Mouse (Mus musculus): ENCODE data around the gene Sgsm2. TPM values are rescaled to one million over a fixed set of nuclear protein-coding genes. Genes with fewer than 3 reads are reported as not detected.

Gene Sgsm2
- polyA plus RNA-seq, 1 experiment from 2014 or later = 33.9 TPM

- no peaks in the 10 kb centered on the region for H3K36me3 ChIP-seq (replicated peaks)
- peak overlapping the region; percentile 11 for H3K4me3 ChIP-seq
- peak overlapping the region; percentile 39 for H3K4me2 ChIP-seq
- H3K27me3 ChIP-seq (replicated peaks) = no peaks in the 10 kb centered on the region
- H3K9me3 ChIP-seq = no peaks in the 10 kb centered on the region
- H3K4me1 ChIP-seq = peaks cover 20% of the 10 kb centered on the region
- peak overlapping the region; percentile 82 for H3K27ac ChIP-seq
- no peak overlapping the region for H3K9ac ChIP-seq
- 0% methylated on average over 9 of the region's 9 CpGs for WGBS
- ATAC-seq (replicated peaks) = peak; percentile 90
These were observed 20.1 kb downstream of the Sgsm2 start for GRCm38 (mm10) chr11:74876801-74877200.

DNA sequence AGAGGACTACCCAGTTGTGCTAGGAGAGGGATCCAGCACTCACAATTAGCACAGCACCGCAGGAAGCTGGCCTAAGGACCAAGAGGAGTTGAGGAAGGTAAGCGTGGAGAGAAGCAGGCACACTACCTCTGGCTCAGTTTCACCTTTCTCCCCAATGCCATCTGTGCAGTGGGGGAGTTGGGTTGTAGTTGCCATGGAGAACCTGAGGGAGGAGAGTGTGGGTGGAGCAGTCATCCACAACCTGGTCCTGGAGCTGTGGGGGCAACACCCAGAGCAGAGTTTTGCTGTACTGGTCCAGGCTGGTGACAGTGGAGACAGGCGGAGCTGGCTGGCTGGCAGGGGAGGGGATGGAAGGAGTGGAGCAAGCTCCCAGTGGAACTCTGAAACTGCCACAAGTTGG, 22.2 kb downstream of the Sgsm2 start:
- H3K27ac ChIP-seq = no peak overlapping the region
- H3K4me1 ChIP-seq = peaks cover 38% of the 10 kb centered on the region
- H3K9me3 ChIP-seq = no peaks in the 10 kb centered on the region
- H3K4me2 ChIP-seq = no peak overlapping the region
- WGBS = 72% methylated on average over 3 of the region's 3 CpGs
- ATAC-seq (replicated peaks) = no peak
- no peak overlapping the region for H3K4me3 ChIP-seq
- no peaks in the 10 kb centered on the region for H3K27me3 ChIP-seq (replicated peaks)
- H3K36me3 ChIP-seq (replicated peaks) = no peaks in the 10 kb centered on the region
- no peak overlapping the region for H3K9ac ChIP-seq

DNA sequence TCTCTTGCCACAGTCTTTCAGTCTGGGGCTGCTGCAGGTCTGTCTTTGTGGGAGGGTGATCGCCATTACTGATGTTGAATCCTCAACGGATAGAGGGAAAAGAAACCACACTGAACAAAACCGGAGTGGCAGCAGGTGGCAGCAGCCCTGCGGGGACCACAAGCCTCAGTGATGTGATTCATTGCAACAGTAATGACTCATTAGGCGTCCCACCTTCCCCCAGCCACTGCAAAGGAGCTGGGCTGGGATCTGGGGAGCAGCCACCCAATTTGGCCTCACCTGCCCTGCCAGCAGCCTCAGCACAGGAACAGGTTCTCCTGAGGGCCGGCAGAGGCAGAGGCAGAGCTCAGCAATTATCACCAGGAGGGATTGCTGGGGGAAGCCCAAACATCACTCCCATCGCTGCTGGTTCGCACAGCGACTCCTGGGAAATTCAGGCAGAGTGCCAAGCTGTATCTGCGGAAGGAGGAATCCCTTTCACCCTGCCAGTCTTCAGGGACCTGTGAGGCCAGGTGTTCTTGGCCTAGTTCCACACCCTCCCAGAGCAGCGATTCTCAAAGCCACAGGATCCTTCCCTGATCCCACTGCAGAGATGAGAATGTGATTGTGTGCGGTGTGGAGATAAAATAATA, 25.8 kb downstream of the Sgsm2 start:
- H3K9me3 ChIP-seq = no peaks in the 10 kb centered on the region
- H3K27me3 ChIP-seq (replicated peaks) = no peaks in the 10 kb centered on the region
- ATAC-seq (replicated peaks) = no peak
- peak overlapping the region; percentile 30; the same call in 1 of the 2 replicates for H3K4me2 ChIP-seq
- no peak overlapping the region for H3K4me3 ChIP-seq
- peak overlapping the region; percentile 80 for H3K27ac ChIP-seq
- H3K9ac ChIP-seq = peak overlapping the region; percentile 38
- peaks cover 35% of the 10 kb centered on the region for H3K4me1 ChIP-seq
- peaks cover 6% of the 10 kb centered on the region for H3K36me3 ChIP-seq (replicated peaks)
- 14% methylated on average over 12 of the region's 12 CpGs for WGBS

DNA sequence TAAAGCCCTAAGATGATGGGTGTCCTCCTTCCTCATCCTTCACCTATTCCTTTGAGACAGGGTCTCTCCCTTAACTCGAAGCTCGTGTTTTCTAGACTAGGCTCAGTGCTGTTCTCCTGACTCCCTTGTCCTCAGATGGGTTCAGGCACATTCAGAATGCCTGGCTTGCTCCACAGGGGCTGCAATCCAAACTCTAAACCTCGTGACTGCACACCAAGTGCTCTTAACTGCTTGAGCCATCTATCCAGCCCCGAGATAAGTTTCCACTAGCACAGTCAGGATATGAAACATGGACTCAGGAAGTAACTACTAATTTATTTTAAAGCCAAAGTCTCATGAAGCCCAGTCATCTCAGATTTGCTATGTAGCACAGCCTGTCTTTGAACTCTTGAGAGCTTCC, 26.3 kb downstream of the Sgsm2 start:
- H3K27ac ChIP-seq = peak overlapping the region; percentile 80
- H3K9me3 ChIP-seq = no peaks in the 10 kb centered on the region
- no peak for ATAC-seq (replicated peaks)
- no peak overlapping the region for H3K4me3 ChIP-seq
- H3K27me3 ChIP-seq (replicated peaks) = no peaks in the 10 kb centered on the region
- no peak overlapping the region for H3K9ac ChIP-seq
- peaks cover 6% of the 10 kb centered on the region for H3K36me3 ChIP-seq (replicated peaks)
- WGBS = 78% methylated on average over 4 of the region's 4 CpGs
- H3K4me1 ChIP-seq = peaks cover 31% of the 10 kb centered on the region
- H3K4me2 ChIP-seq = no peak overlapping the region

GRCm38 (mm10) chr11:74869603-74870002, 27.3 kb downstream of the Sgsm2 start:
- Histone ChIP-seq H3K27ac (peak overlapping the region; percentile 80), H3K36me3 (replicated peaks) (peaks cover 13% of the 10 kb centered on the region), H3K9ac (no peak overlapping the region), H3K4me2 (0 out of 2 replicates have a peak overlapping the region, but pooled peaks have one; percentile 0), H3K4me1 (peaks cover 31% of the 10 kb centered on the region), H3K9me3 (no peaks in the 10 kb centered on the region), H3K27me3 (replicated peaks) (no peaks in the 10 kb centered on the region), H3K4me3 (no peak overlapping the region)
- ATAC-seq (replicated peaks) = peak; percentile 82
- 64% methylated on average over 6 of the region's 6 CpGs for WGBS

GRCm38 (mm10) chr11:74868046-74868760, 28.7 kb downstream of the Sgsm2 start:
- peak overlapping the region; percentile 80; the same call in 1 of the 2 replicates for H3K27ac ChIP-seq
- H3K9me3 ChIP-seq = no peaks in the 10 kb centered on the region
- no peak for ATAC-seq (replicated peaks)
- H3K27me3 ChIP-seq (replicated peaks) = no peaks in the 10 kb centered on the region
- 87% methylated on average over 13 of the region's 13 CpGs for WGBS
- peaks cover 18% of the 10 kb centered on the region for H3K36me3 ChIP-seq (replicated peaks)
- H3K4me2 ChIP-seq = no peak overlapping the region
- peaks cover 31% of the 10 kb centered on the region for H3K4me1 ChIP-seq
- no peak overlapping the region for H3K9ac ChIP-seq
- no peak overlapping the region for H3K4me3 ChIP-seq

GRCm38 (mm10) chr11:74867181-74867580, 29.7 kb downstream of the Sgsm2 start:
- no peak overlapping the region for H3K27ac ChIP-seq
- no peak overlapping the region for H3K4me3 ChIP-seq
- H3K36me3 ChIP-seq (replicated peaks) = peaks cover 18% of the 10 kb centered on the region
- 90% methylated on average over 2 of the region's 2 CpGs for whole genome bisulfite sequencing
- H3K9ac ChIP-seq = no peak overlapping the region
- H3K27me3 ChIP-seq (replicated peaks) = no peaks in the 10 kb centered on the region
- no peak for ATAC-seq (replicated peaks)
- no peaks in the 10 kb centered on the region for H3K9me3 ChIP-seq
- peaks cover 31% of the 10 kb centered on the region for H3K4me1 ChIP-seq
- H3K4me2 ChIP-seq = no peak overlapping the region

DNA sequence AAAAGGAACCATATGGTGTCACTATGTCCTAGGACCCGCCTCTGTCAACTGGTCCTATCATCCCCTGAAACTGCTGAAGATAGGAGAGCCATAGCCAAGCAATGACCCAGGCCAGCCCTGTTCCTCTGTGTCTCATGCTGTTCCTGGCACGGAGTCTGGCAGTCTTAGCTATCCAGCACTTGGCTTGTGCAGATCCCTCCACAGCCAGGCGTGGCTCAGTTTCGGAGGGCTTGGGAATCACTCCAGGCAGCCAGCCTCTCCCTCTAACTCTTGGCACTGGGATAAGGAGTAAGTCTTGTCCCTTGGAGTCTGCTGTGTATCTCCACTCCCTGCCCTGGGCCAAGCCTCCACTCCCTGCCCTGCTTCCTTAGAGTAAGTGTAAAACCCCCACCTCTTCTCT, 30.2 kb downstream of the Sgsm2 start:
- H3K27ac ChIP-seq = no peak overlapping the region
- peaks cover 18% of the 10 kb centered on the region for H3K36me3 ChIP-seq (replicated peaks)
- no peaks in the 10 kb centered on the region for H3K9me3 ChIP-seq
- H3K4me1 ChIP-seq = peaks cover 27% of the 10 kb centered on the region
- no peak overlapping the region for H3K9ac ChIP-seq
- H3K4me2 ChIP-seq = no peak overlapping the region
- WGBS = 83% methylated on average over 4 of the region's 4 CpGs
- no peak for ATAC-seq (replicated peaks)
- H3K27me3 ChIP-seq (replicated peaks) = no peaks in the 10 kb centered on the region
- no peak overlapping the region for H3K4me3 ChIP-seq

- no peak overlapping the region for H3K9ac ChIP-seq
- H3K4me3 ChIP-seq = no peak overlapping the region
- no peak for ATAC-seq (replicated peaks)
- WGBS = 84% methylated on average over 9 of the region's 9 CpGs
- no peak overlapping the region for H3K4me2 ChIP-seq
- H3K9me3 ChIP-seq = no peaks in the 10 kb centered on the region
- H3K27ac ChIP-seq = no peak overlapping the region
- peaks cover 18% of the 10 kb centered on the region for H3K36me3 ChIP-seq (replicated peaks)
- no peaks in the 10 kb centered on the region for H3K27me3 ChIP-seq (replicated peaks)
- peaks cover 14% of the 10 kb centered on the region for H3K4me1 ChIP-seq
These were observed 31.6 kb downstream of the Sgsm2 start for GRCm38 (mm10) chr11:74865252-74865651.

GRCm38 (mm10) chr11:74864421-74864820, 32.4 kb downstream of the Sgsm2 start:
- H3K9me3 ChIP-seq = no peaks in the 10 kb centered on the region
- no peak overlapping the region for H3K4me2 ChIP-seq
- no peak overlapping the region for H3K4me3 ChIP-seq
- peaks cover 6% of the 10 kb centered on the region for H3K4me1 ChIP-seq
- H3K9ac ChIP-seq = no peak overlapping the region
- 90% methylated on average over 9 of the region's 9 CpGs for WGBS
- no peak overlapping the region for H3K27ac ChIP-seq
- ATAC-seq (replicated peaks) = no peak
- no peaks in the 10 kb centered on the region for H3K27me3 ChIP-seq (replicated peaks)
- peaks cover 18% of the 10 kb centered on the region for H3K36me3 ChIP-seq (replicated peaks)

GRCm38 (mm10) chr11:74863471-74863870, 33.4 kb downstream of the Sgsm2 start:
- H3K4me3 ChIP-seq = no peak overlapping the region
- H3K27me3 ChIP-seq (replicated peaks) = no peaks in the 10 kb centered on the region
- WGBS = 27% methylated on average over 11 of the region's 11 CpGs
- H3K36me3 ChIP-seq (replicated peaks) = peaks cover 21% of the 10 kb centered on the region
- ATAC-seq (replicated peaks) = no peak
- no peak overlapping the region for H3K4me2 ChIP-seq
- H3K27ac ChIP-seq = no peak overlapping the region
- H3K4me1 ChIP-seq = no peaks in the 10 kb centered on the region
- no peak overlapping the region; the same call in 1 of the 2 replicates for H3K9ac ChIP-seq
- H3K9me3 ChIP-seq = no peaks in the 10 kb centered on the region

DNA sequence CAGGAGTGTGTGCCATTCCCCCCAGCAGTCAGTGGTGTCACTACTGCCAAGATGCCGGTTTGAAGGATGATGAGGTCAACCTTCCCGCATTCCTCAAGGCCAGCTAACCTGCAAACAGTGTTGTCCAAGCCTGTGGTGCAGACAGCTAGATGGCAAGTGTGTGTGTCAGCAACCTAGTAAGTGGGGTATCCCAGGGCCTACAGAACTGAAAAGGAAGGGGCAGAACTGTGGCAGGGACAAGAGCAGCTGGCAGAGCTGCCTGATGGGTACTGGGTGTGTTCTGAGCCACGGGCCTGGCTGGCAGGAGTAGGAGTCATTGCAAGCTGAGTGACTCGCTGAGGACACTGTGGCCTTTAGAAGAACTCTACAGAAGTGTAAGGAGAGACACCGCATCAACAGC, 34.7 kb downstream of the Sgsm2 start:
- ATAC-seq (replicated peaks) = no peak
- Histone ChIP-seq H3K4me1 (no peaks in the 10 kb centered on the region), H3K36me3 (replicated peaks) (peaks cover 19% of the 10 kb centered on the region; the same call in 1 of the 2 replicates), H3K27me3 (replicated peaks) (no peaks in the 10 kb centered on the region), H3K9ac (no peak overlapping the region), H3K4me2 (no peak overlapping the region), H3K27ac (no peak overlapping the region), H3K9me3 (no peaks in the 10 kb centered on the region), H3K4me3 (no peak overlapping the region)
- WGBS = 88% methylated on average over 5 of the region's 5 CpGs

DNA sequence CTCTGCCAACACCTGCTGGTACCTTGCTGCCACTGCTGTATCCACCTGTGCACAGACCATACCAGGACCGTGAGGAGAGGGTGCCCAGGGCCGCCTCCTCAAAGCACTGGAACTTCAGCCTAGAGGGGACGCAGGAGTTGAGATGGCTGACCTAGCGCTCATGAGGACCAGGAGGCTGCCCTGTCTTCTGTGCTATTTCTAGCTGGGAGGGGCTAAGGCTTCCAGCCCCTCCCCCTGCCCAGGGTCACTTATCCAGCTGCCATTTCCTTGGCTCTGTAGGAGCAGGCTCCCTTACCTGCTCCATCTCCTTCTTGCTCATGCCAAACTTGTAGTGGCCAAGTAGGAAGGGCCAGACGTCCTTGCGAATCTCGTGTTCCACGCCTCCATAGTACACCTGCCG, 39.1 kb downstream of the Sgsm2 start:
- WGBS = 88% methylated on average over 9 of the region's 9 CpGs
- Histone ChIP-seq H3K36me3 (replicated peaks) (peaks cover 21% of the 10 kb centered on the region; the same call in 1 of the 2 replicates), H3K4me3 (no peak overlapping the region), H3K4me2 (no peak overlapping the region), H3K9me3 (no peaks in the 10 kb centered on the region), H3K4me1 (no peaks in the 10 kb centered on the region), H3K9ac (no peak overlapping the region), H3K27me3 (replicated peaks) (no peaks in the 10 kb centered on the region), H3K27ac (no peak overlapping the region)
- ATAC-seq (replicated peaks) = no peak
